Mouse (Mus musculus): ENCODE data around the gene Wfdc13.

- TF ChIP-seq CTCF (IDR thresholded peaks at IDR 0.05; ENCODE audit: low read depth, low read length) = no peak
- no peak for TF ChIP-seq POLR2A (IDR thresholded peaks at IDR 0.05; ENCODE audit: extremely low read depth, insufficient read depth, low read length)
Measured at GRCm38 (mm10) chr2:164715005-164715404, 30.1 kb downstream of the Wfdc13 start, which contains the start of gene Spint5.
